Mouse (Mus musculus) neural tube, postnatal 0 days (tissue): ENCODE measurements around the gene Esrrb. TPM values are rescaled to one million over a fixed set of nuclear protein-coding genes. Genes with fewer than 3 reads are reported as not detected.

Experiments used
- polyA plus RNA-seq: library from polyadenylated mRNA; unstranded; fragments of >200 nt; fragmentation: Nextera tagmentation; extraction: Ambion mirVana; gene quantifications from 2 replicates; pipeline ENCODE4 v1.2.1, GENCODE M21; 2015

Esrrb gene
- 2.6 and 3.8 TPM in 2 replicates for polyA plus RNA-seq

GRCm38 (mm10) chr12:86360696-86361631, at the start of gene Esrrb:
TSS of gene Esrrb (plus strand) at chr12:86361117.

Other genes starting within 250 kb of the Esrrb start
- gene Gpatch2l, start 119.3 kb upstream of the Esrrb start, polyA plus RNA-seq: 15.6 and 17.1 TPM in 2 replicates